Mouse (Mus musculus): ENCODE measurements at regions not wholly inside any gene's neighbourhood (a gene's known extent, or its start where the extent isn't known, plus 50 kb on each side); places are given as distances from the start of the nearest gene placed in this dataset.

- H3K9ac ChIP-seq, result no peak overlapping the region
- no peaks in the 10 kb centered on the region for H3K9me3 ChIP-seq (replicated peaks)
- no peak overlapping the region; the same call in 1 of the 2 replicates for H3K27ac ChIP-seq
- no peaks in the 10 kb centered on the region for H3K27me3 ChIP-seq (replicated peaks)
- no peaks in the 10 kb centered on the region for H3K36me3 ChIP-seq
- 55% methylated on average over 4 of the region's 4 CpGs for WGBS (ENCODE audit: insufficient replicate concordance)
- 0 out of 2 replicates have a peak, but pooled peaks cover 3% of the 10 kb centered on the region for H3K4me1 ChIP-seq
- ATAC-seq, result 0 out of 2 replicates have a peak, but pooled peaks have one; percentile 46
- H3K4me2 ChIP-seq, result no peak overlapping the region
- H3K4me3 ChIP-seq, result no peak overlapping the region
These were observed 222.7 kb downstream of the Rchy1 start for GRCm38 (mm10) chr5:91740159-91740537.

- H3K4me1 ChIP-seq, result 0 out of 2 replicates have a peak, but pooled peaks cover 3% of the 10 kb centered on the region
- no peaks in the 10 kb centered on the region for H3K36me3 ChIP-seq
- H3K4me2 ChIP-seq, result no peak overlapping the region
- H3K9ac ChIP-seq, result no peak overlapping the region
- no peaks in the 10 kb centered on the region for H3K27me3 ChIP-seq (replicated peaks)
- ATAC-seq, result no peak
- no peak overlapping the region; the same call in 1 of the 2 replicates for H3K27ac ChIP-seq
- no peak overlapping the region for H3K4me3 ChIP-seq
- 60% methylated on average over 16 of the region's 16 CpGs for WGBS (ENCODE audit: insufficient replicate concordance)
- no peaks in the 10 kb centered on the region for H3K9me3 ChIP-seq (replicated peaks)
These were observed 222.2 kb downstream of the Parm1 start for GRCm38 (mm10) chr5:91739433-91740158.

- H3K27me3 ChIP-seq (replicated peaks), result no peaks in the 10 kb centered on the region
- H3K4me3 ChIP-seq, result no peak overlapping the region
- no peak overlapping the region for H3K9ac ChIP-seq
- 75% methylated on average over 5 of the region's 5 CpGs for WGBS (ENCODE audit: insufficient replicate concordance)
- H3K36me3 ChIP-seq, result no peaks in the 10 kb centered on the region
- H3K4me1 ChIP-seq, result peaks cover 9% of the 10 kb centered on the region; the same call in 1 of the 2 replicates
- H3K4me2 ChIP-seq, result no peak overlapping the region
- no peak for ATAC-seq
- no peak overlapping the region for H3K27ac ChIP-seq
- H3K9me3 ChIP-seq (replicated peaks), result no peaks in the 10 kb centered on the region
These were observed 214.6 kb downstream of the Parm1 start for GRCm38 (mm10) chr5:91732002-91732401.

- H3K4me1 ChIP-seq, result peaks cover 10% of the 10 kb centered on the region
- H3K27ac ChIP-seq, result no peak overlapping the region
- H3K4me3 ChIP-seq, result no peak overlapping the region
- no peaks in the 10 kb centered on the region for H3K36me3 ChIP-seq
- WGBS (ENCODE audit: insufficient replicate concordance), result 60% methylated on average over 5 of the region's 5 CpGs
- no peaks in the 10 kb centered on the region for H3K27me3 ChIP-seq (replicated peaks)
- no peak overlapping the region for H3K4me2 ChIP-seq
- no peak for ATAC-seq
- no peaks in the 10 kb centered on the region for H3K9me3 ChIP-seq (replicated peaks)
- H3K9ac ChIP-seq, result no peak overlapping the region
These were observed 213.7 kb downstream of the Parm1 start for GRCm38 (mm10) chr5:91731155-91731554.

GRCm38 (mm10) chr5:91729868-91730267, 212.5 kb downstream of the Parm1 start:
- 39% methylated on average over 3 of the region's 3 CpGs for WGBS (ENCODE audit: insufficient replicate concordance)
- H3K9ac ChIP-seq, result no peak overlapping the region
- H3K27me3 ChIP-seq (replicated peaks), result no peaks in the 10 kb centered on the region
- H3K9me3 ChIP-seq (replicated peaks), result no peaks in the 10 kb centered on the region
- H3K27ac ChIP-seq, result no peak overlapping the region
- ATAC-seq, result no peak
- no peak overlapping the region for H3K4me3 ChIP-seq
- no peaks in the 10 kb centered on the region for H3K36me3 ChIP-seq
- H3K4me2 ChIP-seq, result no peak overlapping the region
- peaks cover 23% of the 10 kb centered on the region for H3K4me1 ChIP-seq

GRCm38 (mm10) chr5:91729415-91729814, 212.0 kb downstream of the Parm1 start:
- H3K9me3 ChIP-seq (replicated peaks), result no peaks in the 10 kb centered on the region
- H3K4me2 ChIP-seq, result no peak overlapping the region
- no peaks in the 10 kb centered on the region for H3K36me3 ChIP-seq
- 70% methylated on average over 4 of the region's 4 CpGs for WGBS (ENCODE audit: insufficient replicate concordance)
- no peak overlapping the region for H3K27ac ChIP-seq
- H3K27me3 ChIP-seq (replicated peaks), result no peaks in the 10 kb centered on the region
- ATAC-seq, result no peak
- H3K9ac ChIP-seq, result no peak overlapping the region
- H3K4me1 ChIP-seq, result peaks cover 26% of the 10 kb centered on the region
- no peak overlapping the region for H3K4me3 ChIP-seq

GRCm38 (mm10) chr5:91727448-91727847, 210.0 kb downstream of the Parm1 start:
- Histone ChIP-seq H3K4me2 (no peak overlapping the region), H3K36me3 (no peaks in the 10 kb centered on the region), H3K4me3 (no peak overlapping the region), H3K9ac (no peak overlapping the region), H3K4me1 (peaks cover 27% of the 10 kb centered on the region), H3K27me3 (replicated peaks) (no peaks in the 10 kb centered on the region), H3K9me3 (replicated peaks) (no peaks in the 10 kb centered on the region), H3K27ac (no peak overlapping the region)
- 65% methylated on average over 2 of the region's 2 CpGs for WGBS (ENCODE audit: insufficient replicate concordance)
- no peak for ATAC-seq

GRCm38 (mm10) chr5:91726118-91726500, 208.7 kb downstream of the Parm1 start:
- Histone ChIP-seq H3K4me3 (no peak overlapping the region), H3K27ac (no peak overlapping the region), H3K27me3 (replicated peaks) (no peaks in the 10 kb centered on the region), H3K4me1 (peaks cover 35% of the 10 kb centered on the region), H3K4me2 (no peak overlapping the region), H3K9me3 (replicated peaks) (no peaks in the 10 kb centered on the region), H3K9ac (no peak overlapping the region), H3K36me3 (no peaks in the 10 kb centered on the region)
- whole genome bisulfite sequencing (ENCODE audit: insufficient replicate concordance), result 54% methylated on average over 6 of the region's 6 CpGs
- no peak for ATAC-seq

- Histone ChIP-seq H3K4me3 (no peak overlapping the region), H3K36me3 (no peaks in the 10 kb centered on the region), H3K9me3 (replicated peaks) (no peaks in the 10 kb centered on the region), H3K4me2 (no peak overlapping the region), H3K27ac (0 out of 2 replicates have a peak overlapping the region, but pooled peaks have one; percentile 17), H3K9ac (no peak overlapping the region), H3K4me1 (peaks cover 36% of the 10 kb centered on the region), H3K27me3 (replicated peaks) (no peaks in the 10 kb centered on the region)
- no peak for ATAC-seq
- 23% methylated on average over 4 of the region's 4 CpGs for WGBS (ENCODE audit: insufficient replicate concordance)
These were observed 208.1 kb downstream of the Parm1 start for GRCm38 (mm10) chr5:91725380-91726117.

GRCm38 (mm10) chr5:91724881-91725280, 207.5 kb downstream of the Parm1 start:
- Histone ChIP-seq H3K27ac (no peak overlapping the region), H3K27me3 (replicated peaks) (no peaks in the 10 kb centered on the region), H3K4me1 (peaks cover 36% of the 10 kb centered on the region), H3K36me3 (no peaks in the 10 kb centered on the region), H3K9me3 (replicated peaks) (no peaks in the 10 kb centered on the region), H3K9ac (no peak overlapping the region), H3K4me3 (no peak overlapping the region), H3K4me2 (no peak overlapping the region)
- ATAC-seq, result no peak
- 67% methylated on average over 1 of the region's 1 CpGs for WGBS (ENCODE audit: insufficient replicate concordance)

GRCm38 (mm10) chr5:91723416-91723815, 206.0 kb downstream of the Parm1 start:
- Histone ChIP-seq H3K9ac (no peak overlapping the region), H3K27ac (no peak overlapping the region), H3K4me2 (no peak overlapping the region), H3K9me3 (replicated peaks) (no peaks in the 10 kb centered on the region), H3K4me1 (peaks cover 36% of the 10 kb centered on the region), H3K36me3 (no peaks in the 10 kb centered on the region), H3K4me3 (no peak overlapping the region), H3K27me3 (replicated peaks) (no peaks in the 10 kb centered on the region)
- 76% methylated on average over 1 of the region's 1 CpGs for WGBS (ENCODE audit: insufficient replicate concordance)
- no peak for ATAC-seq

- no peak overlapping the region for H3K4me3 ChIP-seq
- H3K4me1 ChIP-seq, result peaks cover 36% of the 10 kb centered on the region
These were observed 205.6 kb downstream of the Parm1 start for GRCm38 (mm10) chr5:91722982-91723381.

More at GRCm38 (mm10) chr5:91722982-91723381, 205.6 kb downstream of the Parm1 start:
- H3K9me3 ChIP-seq (replicated peaks), result no peaks in the 10 kb centered on the region
- H3K4me2 ChIP-seq, result no peak overlapping the region
- no peak overlapping the region for H3K27ac ChIP-seq
- H3K9ac ChIP-seq, result no peak overlapping the region
- ATAC-seq, result no peak
- no peaks in the 10 kb centered on the region for H3K36me3 ChIP-seq
- no peaks in the 10 kb centered on the region for H3K27me3 ChIP-seq (replicated peaks)
- WGBS (ENCODE audit: insufficient replicate concordance), result 62% methylated on average over 5 of the region's 5 CpGs
